Mouse (Mus musculus) heart, embryonic 14.5 days (tissue): ENCODE data around the gene Gabrp. TPM values are rescaled to one million over a fixed set of nuclear protein-coding genes. Genes with fewer than 3 reads are reported as not detected.

Experiments used
- ATAC-seq: fragments of 200-750 bp; cut with Nextera tagmentation; 2 replicates; pipeline ENCODE4 v1.8.0; 2017; ENCODE audit warnings: low read depth, moderate TSS enrichment; ENCODE audit not compliant: insufficient number of reproducible peaks, insufficient read depth, low FRiP score
- H3K27ac ChIP-seq, 2 experiments: fragments of 200-500 bp in 1 of 2; fragments of 300-500 bp in 1 of 2; sonication (generic) in 1 of 2; replicated peaks in 1 of 2; 2 replicates each; pipeline ENCODE4 v1.5.1; 2012 to 2014; ENCODE audit warnings: low read depth in 2 of 2, low read length in 2 of 2, control low read depth in 1 of 2, mild to moderate bottlenecking in 1 of 2, mixed read lengths in 1 of 2; ENCODE audit not compliant: control insufficient read depth in 1 of 2, insufficient read depth in 1 of 2
- H3K27me3 ChIP-seq: fragments of 300-500 bp; sonication (generic); 2 replicates; pipeline ENCODE4 v1.6.1; 2014; ENCODE audit warnings: mild to moderate bottlenecking, low read length, control low read depth; ENCODE audit not compliant: control insufficient read depth, insufficient read depth
- H3K36me3 ChIP-seq: fragments of 300-500 bp; sonication (generic); 2 replicates; pipeline ENCODE4 v1.6.1; 2014; ENCODE audit warnings: mild to moderate bottlenecking, control low read depth, low read length, mixed read lengths; ENCODE audit not compliant: control insufficient read depth, insufficient read depth
- H3K4me1 ChIP-seq, 2 experiments: fragments of 200-500 bp in 1 of 2; fragments of 300-500 bp in 1 of 2; sonication (generic) in 1 of 2; 2 replicates each; pipeline ENCODE4 v1.6.1; 2012 to 2014; ENCODE audit warnings: low read length in 2 of 2, control low read depth in 1 of 2, mixed read lengths in 1 of 2; ENCODE audit not compliant: control insufficient read depth in 2 of 2, insufficient read depth in 2 of 2
- H3K4me2 ChIP-seq: fragments of 300-500 bp; sonication (generic); 2 replicates; pipeline ENCODE4 v1.6.1; 2014; ENCODE audit warnings: mild to moderate bottlenecking, low read length
- H3K4me3 ChIP-seq, 2 experiments: fragments of 200-500 bp in 1 of 2; fragments of 300-500 bp in 1 of 2; sonication (generic) in 1 of 2; 2 replicates each; pipeline ENCODE4 v1.5.1; 2012 to 2014; ENCODE audit warnings: low read length in 2 of 2, mild to moderate bottlenecking in 2 of 2, control low read depth in 1 of 2, low read depth in 1 of 2, moderate library complexity in 1 of 2; ENCODE audit not compliant: control insufficient read depth in 1 of 2, insufficient read depth in 1 of 2
- H3K9ac ChIP-seq: fragments of 300-500 bp; sonication (generic); 2 replicates; pipeline ENCODE4 v1.6.1; 2014; ENCODE audit warnings: mild to moderate bottlenecking, low read length
- H3K9me3 ChIP-seq: fragments of 300-500 bp; sonication (generic); 2 replicates; pipeline ENCODE4 v1.6.1; 2016; ENCODE audit warnings: low read length, control low read depth; ENCODE audit not compliant: control insufficient read depth
- WGBS: fragments of 180-500 bp; shearing (Covaris S2); extraction: QIAGEN DNeasy Blood & Tissue Kit; methylation state at CpG from one replicate; pipeline ENCODE4 v1.1.7; 2014; 5-methylcytosine and 5-hydroxymethylcytosine counted together
- polyA plus RNA-seq: library from polyadenylated mRNA; unstranded; fragments of >200 nt; fragmentation: Nextera tagmentation; extraction: Ambion mirVana; gene quantifications from 2 replicates; pipeline ENCODE4 v1.2.1, GENCODE M21; 2014

Gene Gabrp
- polyA plus RNA-seq, 1 experiment from 2014 or later = not detected

DNA sequence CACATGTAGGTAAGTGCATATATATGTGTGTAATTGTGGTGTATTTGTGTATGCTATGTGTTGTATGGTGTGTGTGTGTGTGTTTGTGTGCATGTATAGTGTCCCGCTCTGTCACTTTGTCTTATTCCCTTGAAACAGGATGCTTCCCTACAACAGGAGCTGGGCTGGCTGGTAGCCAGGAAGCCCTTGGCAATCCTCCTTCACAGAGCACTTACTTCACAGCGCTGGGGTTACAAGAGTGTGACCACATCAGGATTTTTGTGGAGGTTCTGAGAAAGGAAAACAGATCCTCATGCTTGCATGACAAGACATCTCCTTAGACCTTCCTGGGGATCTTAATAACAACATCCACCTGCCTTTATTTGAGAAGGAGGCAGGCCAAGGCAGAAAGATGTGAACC is 31.4 kb downstream of the Gabrp start:
- ATAC-seq = no peak
- H3K36me3 ChIP-seq = no peaks in the 10 kb centered on the region
- H3K4me1 ChIP-seq = peaks cover 3 to 5% of the 10 kb centered on the region in 2 experiments; a peak in 3 of 4 replicates
- no peak overlapping the region for H3K27ac ChIP-seq
- H3K9ac ChIP-seq = no peak overlapping the region
- H3K9me3 ChIP-seq = no peaks in the 10 kb centered on the region
- H3K4me2 ChIP-seq = no peak overlapping the region
- no peaks in the 10 kb centered on the region for H3K27me3 ChIP-seq
- H3K4me3 ChIP-seq = no peak overlapping the region
- 40% methylated on average over 2 of the region's 2 CpGs for WGBS

DNA sequence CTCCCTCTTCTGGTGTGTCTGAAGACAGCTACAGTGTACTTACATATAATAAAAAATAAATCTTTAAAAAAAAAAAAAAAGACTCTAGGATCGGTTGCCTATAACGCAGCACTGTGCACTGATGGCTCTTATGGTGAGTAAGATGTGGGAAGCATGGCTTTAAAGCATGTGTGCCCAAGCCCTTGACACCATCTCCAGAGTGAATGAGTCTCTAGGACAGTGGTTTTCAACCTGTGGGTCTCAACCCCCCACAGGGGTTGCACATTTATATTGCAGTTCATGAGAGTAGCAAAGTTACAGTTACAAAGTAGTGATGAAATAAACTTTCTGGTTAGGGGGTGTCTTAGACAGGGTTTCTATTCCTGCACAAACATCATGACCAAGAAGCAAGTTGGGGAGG is 33.8 kb downstream of the Gabrp start:
- ATAC-seq = no peak
- 95% methylated on average over 2 of the region's 2 CpGs for WGBS
- Histone ChIP-seq H3K27ac (no peak overlapping the region), H3K4me1 (no peaks in the 10 kb centered on the region), H3K27me3 (no peaks in the 10 kb centered on the region), H3K36me3 (no peaks in the 10 kb centered on the region), H3K9me3 (no peaks in the 10 kb centered on the region), H3K4me2 (no peak overlapping the region), H3K9ac (no peak overlapping the region), H3K4me3 (no peak overlapping the region)

GRCm38 (mm10) chr11:33544121-33544520 is 34.6 kb downstream of the Gabrp start:
- H3K27ac ChIP-seq = no peak overlapping the region
- 54% methylated on average over 11 of the region's 11 CpGs for WGBS
- no peak overlapping the region for H3K4me3 ChIP-seq
- H3K27me3 ChIP-seq = no peaks in the 10 kb centered on the region
- no peaks in the 10 kb centered on the region for H3K9me3 ChIP-seq
- no peak overlapping the region for H3K4me2 ChIP-seq
- no peak overlapping the region for H3K9ac ChIP-seq
- H3K4me1 ChIP-seq = no peaks in the 10 kb centered on the region
- H3K36me3 ChIP-seq = no peaks in the 10 kb centered on the region
- no peak for ATAC-seq

- 78% methylated on average over 5 of the region's 5 CpGs for WGBS
- no peaks in the 10 kb centered on the region for H3K4me1 ChIP-seq
- H3K27ac ChIP-seq = no peak overlapping the region
- H3K4me3 ChIP-seq = no peak overlapping the region
- no peaks in the 10 kb centered on the region for H3K27me3 ChIP-seq
- H3K9me3 ChIP-seq = no peaks in the 10 kb centered on the region
- ATAC-seq = no peak
- no peak overlapping the region for H3K4me2 ChIP-seq
- H3K36me3 ChIP-seq = no peaks in the 10 kb centered on the region
- no peak overlapping the region for H3K9ac ChIP-seq
Measured at GRCm38 (mm10) chr11:33537390-33538125, 41.2 kb downstream of the Gabrp start.

- WGBS = 86% methylated on average over 3 of the region's 3 CpGs
Measured at GRCm38 (mm10) chr11:33536636-33537035, 42.1 kb downstream of the Gabrp start.

GRCm38 (mm10) chr11:33534541-33534940 is 44.2 kb downstream of the Gabrp start:
- H3K4me2 ChIP-seq = no peak overlapping the region
- no peaks in the 10 kb centered on the region for H3K4me1 ChIP-seq
- H3K27me3 ChIP-seq = no peaks in the 10 kb centered on the region
- H3K4me3 ChIP-seq = no peak overlapping the region
- H3K9ac ChIP-seq = no peak overlapping the region
- no peaks in the 10 kb centered on the region for H3K9me3 ChIP-seq
- ATAC-seq = no peak
- no peaks in the 10 kb centered on the region for H3K36me3 ChIP-seq
- H3K27ac ChIP-seq = no peak overlapping the region
- WGBS = 77% methylated on average over 4 of the region's 4 CpGs

More at GRCm38 (mm10) chr11:33536636-33537035, 42.1 kb downstream of the Gabrp start:
- H3K9ac ChIP-seq = no peak overlapping the region
- no peaks in the 10 kb centered on the region for H3K9me3 ChIP-seq
- H3K27me3 ChIP-seq = no peaks in the 10 kb centered on the region
- no peak overlapping the region for H3K4me3 ChIP-seq
- no peak overlapping the region for H3K4me2 ChIP-seq
- ATAC-seq = no peak
- no peaks in the 10 kb centered on the region for H3K4me1 ChIP-seq
- no peak overlapping the region for H3K27ac ChIP-seq
- H3K36me3 ChIP-seq = no peaks in the 10 kb centered on the region

- H3K36me3 ChIP-seq = no peaks in the 10 kb centered on the region
- no peak overlapping the region for H3K9ac ChIP-seq
- no peak overlapping the region for H3K4me3 ChIP-seq
- no peak overlapping the region for H3K27ac ChIP-seq
- no peak overlapping the region for H3K4me2 ChIP-seq
- H3K4me1 ChIP-seq = no peaks in the 10 kb centered on the region
- no peaks in the 10 kb centered on the region for H3K27me3 ChIP-seq
- no peak for ATAC-seq
- WGBS = 69% methylated on average over 3 of the region's 3 CpGs
- no peaks in the 10 kb centered on the region for H3K9me3 ChIP-seq
Measured at GRCm38 (mm10) chr11:33533577-33533976, 45.2 kb downstream of the Gabrp start.

GRCm38 (mm10) chr11:33529576-33529975 is 49.2 kb downstream of the Gabrp start:
- no peaks in the 10 kb centered on the region for H3K9me3 ChIP-seq
- 37% methylated on average over 2 of the region's 2 CpGs for WGBS

More at GRCm38 (mm10) chr11:33529576-33529975, 49.2 kb downstream of the Gabrp start:
- no peaks in the 10 kb centered on the region for H3K4me1 ChIP-seq
- no peaks in the 10 kb centered on the region for H3K27me3 ChIP-seq
- H3K9ac ChIP-seq = no peak overlapping the region
- ATAC-seq = no peak
- no peak overlapping the region for H3K4me3 ChIP-seq
- no peak overlapping the region for H3K27ac ChIP-seq
- no peak overlapping the region for H3K4me2 ChIP-seq
- no peaks in the 10 kb centered on the region for H3K36me3 ChIP-seq
